Mouse (Mus musculus) right cerebral cortex, postnatal 4 days (tissue): ENCODE measurements around the gene Eef2k.

Experiments used
- DNase-seq: peaks from one replicate; pipeline ENCODE4 v3.0.0-alpha.2; 2022

Gene Eef2k

GRCm38 (mm10) chr7:120842345-120843036 lies at the start of gene Eef2k:
Gene Eef2k, plus strand, starts transcription at chr7:120842831.
- peak; percentile 77 for DNase-seq

- no peak for DNase-seq
These were observed 47.1 kb upstream of the Eef2k start for GRCm38 (mm10) chr7:120795544-120795943.

- no peak for DNase-seq
These were observed 46.3 kb upstream of the Eef2k start for GRCm38 (mm10) chr7:120796369-120796768.

GRCm38 (mm10) chr7:120803268-120803667 lies 39.4 kb upstream of the Eef2k start:
- DNase-seq: no peak

GRCm38 (mm10) chr7:120809705-120810104 lies 32.9 kb upstream of the Eef2k start:
- no peak for DNase-seq

GRCm38 (mm10) chr7:120811834-120812415 lies 30.7 kb upstream of the Eef2k start, which contains the start of gene Gm5737:
Gene Gm5737, plus strand, starts transcription at chr7:120812365.
- DNase-seq: no peak

- no peak for DNase-seq
These were observed 25.1 kb upstream of the Eef2k start for GRCm38 (mm10) chr7:120817552-120817951.

- no peak for DNase-seq
These were observed 23.2 kb upstream of the Eef2k start for GRCm38 (mm10) chr7:120819386-120819785.

- peak; percentile 68 for DNase-seq
These were observed 19.4 kb upstream of the Eef2k start for GRCm38 (mm10) chr7:120823248-120823647.

GRCm38 (mm10) chr7:120825097-120825496 lies 17.5 kb upstream of the Eef2k start:
- no peak for DNase-seq

- DNase-seq: peak; percentile 53
These were observed 16.2 kb upstream of the Eef2k start for GRCm38 (mm10) chr7:120826408-120826807.

- peak; percentile 46 for DNase-seq
These were observed 11.9 kb upstream of the Eef2k start for GRCm38 (mm10) chr7:120830431-120831381.

GRCm38 (mm10) chr7:120834426-120834825 lies 8.2 kb upstream of the Eef2k start:
- DNase-seq: no peak

- peak; percentile 58 for DNase-seq
These were observed 7.7 kb upstream of the Eef2k start for GRCm38 (mm10) chr7:120834863-120835372.

- peak; percentile 95 for DNase-seq
These were observed 6.9 kb upstream of the Eef2k start for GRCm38 (mm10) chr7:120835449-120836359.

- DNase-seq: no peak
These were observed 6.3 kb upstream of the Eef2k start for GRCm38 (mm10) chr7:120836361-120836760.

- DNase-seq: no peak
These were observed 4.0 kb upstream of the Eef2k start for GRCm38 (mm10) chr7:120838436-120839160.

GRCm38 (mm10) chr7:120839786-120840185 lies 2.8 kb upstream of the Eef2k start:
- DNase-seq: no peak

- peak; percentile 87 for DNase-seq
These were observed 498 bp downstream of the Eef2k start for GRCm38 (mm10) chr7:120843037-120843621.

- DNase-seq: no peak
These were observed 1.3 kb downstream of the Eef2k start for GRCm38 (mm10) chr7:120843852-120844435.

- no peak for DNase-seq
These were observed 2.1 kb downstream of the Eef2k start for GRCm38 (mm10) chr7:120844689-120845088.
